Mouse (Mus musculus) brain, embryonic 18.5 days (tissue): Measurements from ENCODE around the gene A430078G23Rik.
"Not testable (repeated sequence)": the region's sequence is repeated elsewhere in the genome, so short reads cannot be mapped to it uniquely, and the experiment has no call there.

Experiments
- DNase-seq: peaks from one replicate; pipeline ENCODE4 v3.0.0-alpha.2; 2012; ENCODE audit warnings: low read depth, low spot score

Gene A430078G23Rik

DNA sequence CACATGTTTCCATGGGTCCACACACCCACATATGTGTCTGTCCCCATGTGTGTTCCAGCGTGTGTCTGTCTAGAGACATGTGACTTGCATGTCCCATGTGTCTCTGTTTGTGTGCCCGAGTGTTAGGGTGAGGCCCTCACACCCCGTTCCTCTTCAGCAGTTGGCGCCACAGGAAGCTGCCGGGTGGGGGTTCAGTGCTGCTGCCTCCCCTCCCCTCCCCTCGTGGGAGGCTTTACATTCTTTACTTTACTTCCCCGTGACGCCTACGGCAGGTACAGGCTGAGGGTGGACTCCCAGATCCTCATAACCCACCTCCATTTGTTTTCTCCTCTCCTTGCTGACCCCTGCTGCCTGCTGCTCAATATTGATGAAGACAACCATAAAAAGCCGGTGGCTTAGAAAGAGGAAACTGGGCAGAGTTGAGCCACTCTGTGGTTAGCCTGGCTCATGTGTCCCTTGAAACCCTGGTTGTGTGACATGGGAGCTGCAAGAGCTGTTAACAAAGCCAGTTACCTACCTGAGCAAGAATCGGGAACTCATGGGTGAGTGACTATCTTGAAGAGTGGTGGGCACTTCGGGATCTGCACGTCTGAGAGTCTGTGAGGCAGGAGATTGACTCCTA is at the start of gene A430078G23Rik:
TSS of gene A430078G23Rik (plus strand) at position 227 of the 622 bp plus-strand sequence.
- no peak for DNase-seq

DNA sequence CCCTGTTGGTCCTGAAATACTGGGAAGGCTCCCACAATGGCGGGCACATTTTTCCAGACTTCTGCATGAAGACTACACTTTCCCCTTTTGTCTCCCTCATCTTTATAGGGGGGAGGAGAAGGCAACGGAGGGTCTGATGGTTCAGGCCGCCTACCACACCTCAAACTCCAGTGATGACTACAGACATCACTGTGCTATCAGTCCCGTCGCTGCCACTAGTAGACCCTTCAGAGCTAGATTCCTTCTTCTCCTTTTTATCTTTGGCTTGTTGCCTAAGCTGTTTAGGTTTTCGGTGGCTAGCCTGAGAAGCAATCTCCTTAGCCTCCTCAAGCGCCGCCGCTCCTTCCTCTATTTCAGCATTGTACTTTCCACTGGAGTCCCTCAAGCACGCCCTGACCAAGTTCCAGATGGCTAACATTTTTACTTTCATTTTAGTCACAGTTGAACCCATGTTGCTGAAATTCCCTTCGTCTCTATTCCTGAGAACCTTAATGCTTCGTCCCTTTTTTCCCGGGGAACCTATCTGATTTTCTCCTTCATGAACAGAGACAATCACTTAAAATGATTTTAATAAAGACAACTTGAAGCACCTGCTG is 44.9 kb upstream of the A430078G23Rik start:
- DNase-seq: not testable (repeated sequence)

DNA sequence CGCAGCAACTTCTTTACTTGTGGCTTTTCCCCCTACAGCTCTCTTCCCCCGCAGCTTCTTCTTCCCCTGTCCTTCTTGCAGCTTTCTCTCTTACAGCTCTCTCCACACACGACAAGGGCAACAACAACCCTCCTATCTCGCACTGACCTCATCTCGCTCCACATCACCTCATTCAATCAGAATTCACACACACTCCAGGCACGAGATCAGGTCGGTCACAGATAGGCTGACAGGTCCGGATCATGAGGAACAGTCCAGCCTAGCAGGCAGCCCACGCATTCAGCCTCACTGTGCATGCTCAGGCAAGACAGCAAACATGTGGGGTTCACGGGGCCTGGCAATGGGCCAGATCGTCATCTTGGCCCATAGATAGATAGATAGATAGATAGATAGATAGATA is 43.6 kb upstream of the A430078G23Rik start:
- no peak for DNase-seq

DNA sequence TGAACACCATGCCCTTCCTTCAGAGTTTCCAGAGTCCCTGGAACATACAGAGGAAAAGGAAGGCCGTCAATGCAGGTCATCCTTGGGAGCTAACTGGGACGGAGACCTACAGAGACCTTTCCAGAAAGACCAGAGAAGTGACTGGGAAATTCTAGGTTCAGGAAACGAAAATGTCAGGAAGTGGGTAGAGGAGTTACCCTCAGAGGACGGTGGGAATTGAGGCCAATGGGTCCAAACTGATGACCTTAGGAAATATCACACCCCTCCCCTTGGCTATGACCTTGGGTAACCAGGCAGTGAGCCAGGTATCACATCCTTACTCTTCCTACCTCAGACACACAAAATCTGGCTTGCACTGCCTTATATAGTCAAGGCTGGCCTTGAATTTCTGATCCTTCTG is 41.7 kb upstream of the A430078G23Rik start:
- DNase-seq: no peak

DNA sequence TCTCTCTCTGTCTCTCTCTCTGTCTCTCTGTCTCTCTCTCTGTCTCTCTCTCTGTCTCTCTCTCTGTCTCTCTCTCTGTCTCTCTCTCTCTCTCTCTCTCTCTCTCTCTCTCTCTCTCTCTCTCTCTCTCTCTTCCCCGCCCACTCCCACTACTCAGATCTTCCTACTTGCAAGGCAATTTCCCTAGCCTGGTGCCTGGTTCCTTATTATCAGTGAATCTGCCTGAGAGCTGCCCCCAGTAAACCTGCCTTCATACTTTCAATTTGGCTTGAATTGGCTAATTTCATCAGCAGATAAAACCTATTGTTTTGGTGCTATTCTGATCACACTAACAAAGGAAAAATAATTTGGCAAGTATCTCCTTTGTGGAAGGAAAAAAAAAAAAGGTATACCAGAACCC is 39.8 kb upstream of the A430078G23Rik start:
- DNase-seq: not testable (repeated sequence)

DNA sequence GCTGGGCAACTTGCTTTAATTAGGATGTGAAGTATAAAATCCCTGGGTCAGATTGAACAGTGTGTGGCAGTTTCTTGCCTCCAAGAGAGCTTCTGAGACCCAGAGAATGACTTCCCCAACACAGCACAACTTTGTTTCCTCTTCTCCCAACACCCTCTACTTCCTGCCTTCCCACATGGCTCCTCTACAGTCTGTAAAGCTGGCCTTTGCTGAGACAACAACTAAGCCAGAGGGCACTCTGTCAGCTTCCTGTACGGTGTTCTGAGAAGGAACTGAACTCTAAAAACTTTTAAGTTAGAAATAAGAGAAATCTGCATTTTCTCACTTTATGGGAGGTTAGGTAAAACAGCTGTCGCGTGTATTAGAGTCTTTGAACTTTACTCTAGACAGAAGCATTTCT is 39.4 kb upstream of the A430078G23Rik start:
- no peak for DNase-seq

DNA sequence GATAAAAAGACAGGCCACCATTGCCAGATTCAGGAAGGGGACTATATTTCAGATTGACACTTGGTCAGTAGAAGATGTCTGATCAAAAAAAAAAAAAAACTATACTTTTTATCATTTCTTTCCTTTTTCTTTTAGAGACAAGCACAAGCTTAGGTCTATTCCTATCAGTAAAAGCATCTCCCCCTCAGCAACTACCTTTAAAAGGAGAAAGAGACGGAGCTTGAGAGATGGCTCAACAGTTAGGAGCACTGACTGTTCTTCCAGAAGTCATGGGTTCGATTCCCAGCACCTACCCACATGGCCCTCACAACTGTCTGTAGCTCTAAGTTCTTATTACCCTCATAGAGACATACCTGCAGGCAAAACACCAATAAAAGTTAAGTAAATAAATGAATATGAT is 38.9 kb upstream of the A430078G23Rik start:
- no peak for DNase-seq

DNA sequence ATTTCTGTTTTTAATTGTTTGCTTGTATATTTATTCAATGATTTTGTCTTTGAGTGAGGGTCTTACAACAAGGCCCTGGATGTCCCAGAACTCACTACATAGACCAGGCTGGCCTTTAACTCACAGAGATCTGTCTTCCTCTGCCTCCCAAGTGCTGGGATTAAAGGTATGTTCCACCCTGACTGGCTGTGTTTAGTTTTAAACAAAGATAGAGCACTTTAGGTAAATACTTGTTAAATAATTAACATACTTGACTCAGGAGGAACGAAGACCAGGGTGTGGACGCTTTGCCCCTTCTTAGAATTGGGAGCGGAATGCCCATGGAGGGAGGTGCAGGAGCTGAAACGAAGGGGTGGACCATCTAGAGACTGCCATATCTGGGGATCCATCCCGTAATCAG is 36.6 kb upstream of the A430078G23Rik start:
- DNase-seq: no peak

DNA sequence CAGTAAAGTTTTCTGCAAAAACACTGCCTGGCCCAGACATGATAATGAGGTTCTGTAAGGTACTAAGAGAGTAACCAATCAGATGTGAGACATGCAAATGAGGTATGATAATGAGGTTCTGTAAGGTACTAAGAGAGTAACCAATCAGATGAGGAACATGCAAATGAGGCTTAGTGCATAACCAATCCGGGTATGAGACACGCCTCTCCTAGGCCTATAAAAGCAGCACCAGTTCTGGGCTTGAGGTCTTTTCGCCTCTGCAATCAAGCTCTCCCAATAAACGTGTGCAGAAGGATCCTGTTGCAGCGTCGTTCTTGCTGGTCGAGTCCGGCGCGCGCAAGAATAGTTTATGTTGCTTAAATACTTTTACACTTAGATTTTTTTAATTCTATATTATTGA is 33.9 kb upstream of the A430078G23Rik start:
- DNase-seq: not testable (repeated sequence)

DNA sequence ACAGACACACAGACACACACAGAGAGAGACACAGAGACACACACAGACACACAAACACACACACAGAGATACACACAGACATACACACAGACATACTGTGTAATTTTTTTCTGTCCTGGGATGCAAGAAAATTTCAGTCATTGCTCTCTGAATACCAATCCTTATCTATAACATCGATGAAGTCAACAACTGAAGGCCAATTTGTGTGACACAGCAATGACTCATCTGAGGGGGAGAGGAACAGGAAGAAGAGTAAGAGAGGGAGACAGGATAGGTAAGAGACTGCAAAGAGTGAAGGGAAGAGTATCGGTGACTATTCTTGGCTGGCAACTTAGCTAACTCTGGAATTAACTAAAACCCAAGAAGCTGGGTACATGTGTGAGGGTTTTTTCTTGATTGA is 29.0 kb upstream of the A430078G23Rik start:
- DNase-seq: no peak

DNA sequence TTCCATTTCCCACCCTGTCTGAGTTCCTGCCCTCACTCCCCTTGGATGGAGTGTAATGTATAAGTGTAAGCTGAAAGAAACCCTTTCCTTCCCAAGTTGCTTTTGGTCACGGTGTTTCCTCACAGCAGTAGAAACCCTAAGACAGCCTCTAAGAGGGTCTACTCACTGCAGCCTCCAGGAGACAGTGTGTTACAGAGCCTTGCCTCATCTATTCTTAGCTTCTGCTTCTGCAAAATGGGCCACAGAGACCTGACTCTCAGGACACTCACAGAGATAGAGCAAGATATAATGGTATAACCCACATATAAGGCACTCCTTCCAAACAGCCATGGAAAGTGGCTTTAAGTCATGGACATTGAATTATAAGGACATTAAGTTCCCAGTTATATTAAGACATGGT is 26.2 kb upstream of the A430078G23Rik start:
- no peak for DNase-seq

DNA sequence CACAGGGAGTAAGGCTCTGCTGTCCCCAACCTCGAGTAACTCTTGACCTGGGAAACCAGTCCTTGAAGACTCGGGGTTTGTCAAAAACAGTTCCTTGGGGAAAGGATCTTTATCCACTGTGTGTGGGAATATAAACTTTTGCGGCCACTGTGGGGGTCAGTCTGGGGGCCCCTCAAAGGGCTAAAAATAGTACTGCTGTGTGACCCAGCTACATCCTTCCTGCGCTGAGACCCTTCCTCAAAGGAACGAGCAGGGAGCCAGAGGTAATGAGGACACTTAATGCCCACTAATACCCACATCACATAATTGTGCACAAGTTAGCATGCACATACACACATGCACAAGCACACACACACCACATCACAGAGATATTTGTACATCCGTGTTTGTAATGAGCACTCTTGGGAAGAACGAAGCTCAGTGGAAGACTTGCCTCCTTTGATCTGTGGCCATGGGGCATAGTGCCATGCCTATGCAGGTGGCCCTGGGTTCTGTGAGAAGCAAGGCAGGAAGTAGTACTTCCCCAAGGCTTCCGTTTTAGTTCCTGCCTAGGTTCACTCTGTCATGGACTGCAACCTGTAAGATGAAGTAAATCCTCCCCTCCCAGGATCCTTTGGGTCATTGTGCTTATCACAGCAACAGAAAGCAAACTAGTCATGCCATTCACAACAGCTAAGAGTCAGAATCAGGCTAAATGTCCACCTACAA is 25.5 kb upstream of the A430078G23Rik start:
- no peak for DNase-seq

DNA sequence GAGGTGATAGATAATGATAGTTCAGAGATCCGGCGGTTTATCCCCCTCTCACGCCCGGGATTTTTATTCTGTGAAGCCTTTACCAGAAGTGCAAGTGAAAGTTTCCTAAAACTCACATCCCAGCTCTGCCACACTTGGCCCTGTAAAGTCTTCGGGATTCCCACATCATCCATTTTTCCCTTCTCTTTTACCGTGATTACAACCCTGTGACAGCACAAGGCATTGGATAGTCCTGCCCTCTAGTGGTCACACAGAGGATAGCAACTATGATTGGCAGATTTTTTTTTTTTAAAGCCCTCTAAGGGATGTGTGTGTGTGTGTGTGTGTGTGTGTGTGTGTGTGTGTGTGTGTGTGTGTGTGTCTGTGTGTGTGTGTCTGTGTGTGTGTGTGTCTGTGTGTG is 22.6 kb upstream of the A430078G23Rik start:
- peak; percentile 4 for DNase-seq

DNA sequence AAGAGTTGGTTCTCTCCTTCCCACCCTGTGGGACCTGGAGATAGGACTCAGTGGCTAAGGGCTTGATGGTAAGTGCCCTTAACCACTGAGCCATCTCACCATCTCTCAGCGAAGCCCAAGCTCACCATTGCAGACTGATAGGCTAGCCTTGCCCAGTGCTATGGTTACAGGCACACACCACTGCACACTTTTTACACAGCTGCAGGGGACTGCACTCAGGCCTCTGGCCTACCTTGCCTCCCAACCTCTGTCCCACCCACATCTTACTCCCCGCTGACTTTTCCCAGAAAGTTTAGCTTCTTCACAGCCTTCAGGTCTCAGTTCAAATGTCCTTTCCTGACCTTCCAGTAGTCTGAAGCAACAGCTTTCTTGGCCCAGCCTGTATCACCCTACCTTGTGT is 21.5 kb upstream of the A430078G23Rik start:
- no peak for DNase-seq

DNA sequence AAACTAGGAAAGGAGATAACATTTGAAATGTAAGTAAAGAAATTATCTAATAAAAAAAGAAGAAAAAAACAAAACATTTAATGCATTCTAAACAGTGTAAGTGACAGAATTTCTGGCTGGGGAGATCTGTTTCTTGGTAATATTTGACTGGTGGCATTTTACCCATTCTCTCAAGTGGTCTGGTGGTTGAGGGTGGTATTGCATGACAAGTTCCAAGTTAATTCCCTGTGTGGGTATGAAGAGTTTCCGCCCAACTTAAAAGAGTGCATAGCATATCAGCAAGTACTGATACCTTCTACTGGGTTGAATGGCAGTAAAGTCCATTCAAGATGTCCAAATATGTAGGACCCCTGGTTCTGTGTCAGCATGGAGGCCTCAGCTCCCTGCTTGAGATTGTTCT is 17.3 kb upstream of the A430078G23Rik start:
- no peak for DNase-seq

DNA sequence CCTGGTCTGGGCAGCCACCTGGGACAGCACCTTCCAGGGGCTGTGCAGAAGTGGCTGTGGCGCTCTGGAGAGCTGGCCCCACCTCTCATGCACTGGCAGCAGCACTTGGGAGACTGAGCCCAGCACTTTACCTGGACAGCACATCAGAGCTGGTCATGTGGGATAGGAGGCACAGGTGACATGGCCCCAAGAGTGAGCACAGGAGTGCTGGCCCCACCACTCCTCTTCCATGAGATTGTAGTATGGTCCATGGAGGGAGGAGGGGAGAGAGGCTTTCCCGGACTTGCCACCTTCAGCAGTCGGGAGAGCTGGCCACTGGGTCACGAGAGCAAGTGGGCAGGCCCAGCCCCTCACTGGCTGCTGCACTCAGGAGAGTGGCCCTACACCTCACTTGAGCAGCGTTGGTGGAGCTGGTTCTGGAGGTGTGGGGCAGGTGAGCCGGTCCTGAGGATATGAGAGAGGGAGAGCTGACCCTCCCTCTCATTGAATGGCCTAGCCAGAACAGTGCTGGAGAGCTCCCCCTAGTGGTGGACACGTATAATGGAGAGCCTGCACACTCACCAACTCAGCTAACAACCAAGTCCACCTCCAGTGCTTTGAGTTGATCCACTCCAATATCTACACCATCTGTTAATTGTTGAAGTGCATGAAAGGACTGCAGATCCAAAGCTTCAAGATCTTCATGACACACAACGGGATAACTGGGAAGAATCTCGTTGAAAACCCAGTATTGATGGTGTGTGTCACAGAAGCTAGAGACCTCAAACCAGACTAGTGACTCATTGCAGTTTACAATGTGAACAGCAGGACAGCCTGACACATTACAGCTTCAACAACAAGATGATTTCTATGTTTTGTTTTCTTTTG is 16.3 kb upstream of the A430078G23Rik start:
- no peak for DNase-seq

DNA sequence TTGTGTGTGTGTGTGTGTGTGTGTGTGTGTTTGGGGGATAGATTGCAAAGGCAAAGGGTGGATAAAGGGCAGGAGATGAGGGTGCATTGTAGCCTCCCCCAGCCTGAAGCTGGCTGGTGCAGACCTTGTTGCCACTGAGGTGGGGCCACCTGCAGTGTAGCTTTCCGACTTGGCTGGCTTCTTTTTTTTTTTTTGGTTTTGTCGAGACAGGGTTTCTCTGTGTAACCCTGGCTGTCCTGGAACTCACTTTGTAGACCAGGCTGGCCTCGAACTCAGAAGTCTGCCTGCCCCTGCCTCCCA is 15.7 kb upstream of the A430078G23Rik start:
- DNase-seq: not testable (repeated sequence)

DNA sequence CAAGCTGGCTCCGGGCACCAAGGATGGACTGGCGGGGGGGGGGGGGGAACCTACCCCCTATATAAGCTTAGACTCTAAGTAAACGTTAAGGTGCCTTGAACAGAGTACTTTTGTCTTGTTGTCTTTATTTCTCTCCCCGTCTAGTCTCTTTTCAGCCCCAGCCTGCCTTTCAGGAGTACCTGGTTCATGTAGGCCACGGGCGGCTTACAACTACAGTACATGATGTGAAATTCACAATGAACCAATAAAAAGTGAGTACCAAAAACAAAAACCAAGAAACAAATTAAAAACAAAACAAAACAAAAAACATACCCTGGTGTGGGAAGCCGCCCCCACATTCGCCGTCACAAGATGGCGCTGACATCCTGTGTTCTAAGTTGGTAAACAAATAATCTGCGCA is 15.2 kb upstream of the A430078G23Rik start:
- DNase-seq: no peak

DNA sequence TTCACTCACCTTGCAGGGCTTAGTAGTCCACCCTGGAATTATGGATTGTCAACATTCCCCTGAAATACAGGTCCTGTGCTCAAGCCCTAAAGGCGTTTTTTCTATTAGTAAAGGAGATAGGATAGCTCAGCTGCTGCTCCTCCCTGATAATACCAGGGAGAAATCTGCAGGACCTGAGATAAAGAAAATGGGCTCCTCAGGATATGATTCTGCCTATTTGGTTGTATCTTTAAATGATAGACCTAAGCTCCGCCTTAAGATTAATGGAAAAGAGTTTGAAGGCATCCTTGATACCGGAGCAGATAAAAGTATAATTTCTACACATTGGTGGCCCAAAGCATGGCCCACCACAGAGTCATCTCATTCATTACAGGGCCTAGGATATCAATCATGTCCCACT is 12.5 kb upstream of the A430078G23Rik start:
- not testable (repeated sequence) for DNase-seq

DNA sequence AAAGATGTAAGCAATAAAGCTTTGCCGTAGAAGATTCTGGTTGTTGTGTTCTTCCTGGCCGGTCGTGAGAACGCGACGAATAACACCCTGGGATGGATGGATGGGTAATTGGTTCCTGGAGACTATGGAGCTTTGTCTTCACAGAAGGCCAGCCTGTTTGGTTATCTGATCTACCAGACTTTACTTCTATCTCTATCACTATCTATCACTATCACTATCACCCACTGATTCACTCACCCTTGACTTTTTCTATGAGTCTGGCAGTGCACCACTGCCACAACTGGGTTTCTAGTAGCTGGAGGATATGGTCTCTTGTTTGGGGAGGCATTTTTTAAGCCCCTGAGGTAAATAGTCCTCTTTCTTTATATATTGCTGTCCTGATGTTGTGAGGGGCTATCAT is 7.9 kb upstream of the A430078G23Rik start:
- no peak for DNase-seq

DNA sequence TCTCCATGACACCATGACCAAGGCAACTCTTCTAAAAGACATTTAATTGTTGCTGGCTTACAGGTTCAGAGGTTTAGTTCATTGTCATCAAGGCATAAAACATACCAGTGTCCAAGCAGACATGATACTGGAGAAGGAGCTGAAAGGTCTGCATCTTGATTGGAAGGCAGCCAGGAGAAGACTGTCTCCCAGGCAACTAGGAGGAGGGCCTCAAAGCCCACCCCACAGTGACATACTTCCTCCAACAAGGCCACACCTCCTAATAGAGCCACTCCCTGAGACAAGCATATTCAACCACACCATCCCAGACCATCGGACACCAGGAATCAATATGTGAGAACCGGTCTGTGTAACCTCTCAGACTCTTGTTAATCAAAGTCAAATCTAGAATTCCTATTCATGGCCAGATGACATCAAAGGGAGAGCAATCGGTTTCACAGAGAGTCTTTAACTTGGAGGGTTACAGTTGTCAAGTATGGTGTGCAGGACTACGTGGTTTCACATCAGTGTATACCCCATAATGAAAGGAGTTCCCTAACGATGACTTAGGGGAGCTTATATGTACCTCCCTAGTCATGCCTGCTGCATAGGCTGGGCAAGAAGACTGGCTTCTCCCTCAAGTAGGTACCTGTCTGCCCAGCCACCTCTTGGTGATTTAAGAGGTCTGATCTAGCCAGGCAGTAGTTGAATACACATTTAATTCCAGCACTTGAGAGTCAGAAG is 6.4 kb upstream of the A430078G23Rik start:
- DNase-seq: no peak
